Mouse (Mus musculus): ENCODE measurements around the gene Acoxl.

Gene Acoxl

DNA sequence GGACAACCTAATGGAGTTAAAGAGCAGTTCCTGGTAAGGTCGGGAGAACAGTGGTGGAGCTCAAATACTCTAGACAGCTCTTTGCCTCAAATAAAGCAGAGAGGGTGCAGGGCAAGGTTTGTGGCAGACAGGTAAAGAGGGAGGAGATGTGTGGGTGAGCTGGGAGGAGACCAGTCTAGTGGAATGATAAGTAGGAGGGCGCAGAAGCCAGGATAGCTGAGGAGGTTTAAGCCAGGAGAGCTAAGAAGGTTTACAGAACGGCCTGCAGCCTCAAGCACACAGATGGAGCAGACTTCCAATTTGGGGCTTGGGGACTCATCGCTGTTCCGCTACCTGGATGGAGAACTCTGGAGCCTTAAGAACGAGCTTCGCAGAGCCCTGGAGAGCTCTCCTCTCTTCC lies at the start of gene Acoxl:
Gene Acoxl, plus strand, starts transcription at position 301 of the 400 bp plus-strand sequence.
- DNase-seq: no peak

GRCm38 (mm10) chr2:127789138-127789537 lies 49.5 kb upstream of the Acoxl start:
- DNase-seq: peak; percentile 73

DNA sequence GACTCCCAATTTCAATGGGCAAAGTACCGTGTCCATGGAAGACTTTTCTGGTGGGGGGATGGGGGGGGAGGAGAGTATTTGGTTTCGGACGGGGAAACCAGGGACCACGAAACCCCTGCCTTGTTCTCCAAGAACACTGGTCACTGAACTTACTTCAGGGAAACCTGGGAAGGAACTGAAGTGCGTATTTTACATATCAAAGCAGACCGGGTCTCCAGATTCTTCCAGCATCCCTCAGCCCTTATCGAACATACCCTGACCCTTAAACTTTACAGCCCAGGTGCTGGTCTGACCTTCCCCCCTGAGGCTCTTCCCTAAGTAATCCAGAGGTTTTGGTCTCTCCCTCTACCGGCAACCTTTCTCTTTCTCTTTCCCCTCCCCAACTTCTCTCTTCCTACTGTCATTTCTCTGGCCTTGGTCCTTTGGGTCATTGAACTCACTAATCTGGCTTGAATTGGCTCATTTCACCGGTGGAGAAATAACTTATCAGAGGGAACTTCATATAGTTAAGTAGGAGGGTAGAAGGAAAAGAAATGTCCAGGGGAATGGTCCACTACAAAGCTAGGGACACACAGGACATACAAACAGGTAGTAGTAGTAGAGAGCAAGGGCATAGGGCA lies 48.9 kb upstream of the Acoxl start:
- peak; percentile 68 for DNase-seq

GRCm38 (mm10) chr2:127791919-127792603 lies 46.6 kb upstream of the Acoxl start, which contains the start of gene Mtln:
TSS of gene Mtln (minus strand) at chr2:127792488.
- peak; percentile 99 for DNase-seq

DNA sequence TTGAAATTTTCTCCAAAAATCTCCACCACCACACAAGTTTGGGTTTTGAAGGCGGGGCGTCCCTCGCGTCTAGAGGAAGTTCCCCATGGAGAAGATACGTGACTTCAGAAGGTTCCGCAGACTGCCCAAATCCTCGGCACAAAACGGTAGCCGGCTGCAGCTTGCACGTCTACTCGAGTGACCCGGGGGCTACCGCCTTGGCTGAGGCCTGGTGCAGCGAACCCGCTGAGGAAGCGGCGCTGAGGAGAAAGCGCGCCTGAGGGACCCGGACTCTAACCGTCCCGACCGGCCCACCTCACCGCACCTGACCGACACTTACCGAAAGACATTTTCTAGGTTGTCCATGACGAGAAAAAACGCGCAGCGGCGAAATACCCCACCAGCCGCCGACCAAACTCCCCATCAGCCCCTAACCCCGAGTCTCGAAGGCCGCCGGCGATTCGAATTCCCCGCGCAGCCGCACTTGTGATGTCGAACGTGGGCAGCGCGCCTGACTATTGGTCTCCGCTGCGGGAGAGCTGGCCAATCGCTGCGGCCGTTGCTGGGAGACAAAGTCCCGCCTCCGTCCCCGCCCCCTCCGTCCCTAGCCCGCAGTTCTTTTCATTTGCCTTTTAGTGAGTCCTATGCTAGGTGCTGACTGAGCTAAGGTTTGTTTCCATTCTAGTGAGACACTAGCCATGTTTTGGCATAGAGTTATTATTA lies 7.1 kb upstream of the Acoxl start, which contains the start of gene Bub1:
Gene Bub1, minus strand, starts transcription at position 465 of the 702 bp plus-strand sequence.
- DNase-seq: peak; percentile 99

GRCm38 (mm10) chr2:127832103-127832832 lies 6.4 kb upstream of the Acoxl start:
- peak; percentile 50 for DNase-seq

DNA sequence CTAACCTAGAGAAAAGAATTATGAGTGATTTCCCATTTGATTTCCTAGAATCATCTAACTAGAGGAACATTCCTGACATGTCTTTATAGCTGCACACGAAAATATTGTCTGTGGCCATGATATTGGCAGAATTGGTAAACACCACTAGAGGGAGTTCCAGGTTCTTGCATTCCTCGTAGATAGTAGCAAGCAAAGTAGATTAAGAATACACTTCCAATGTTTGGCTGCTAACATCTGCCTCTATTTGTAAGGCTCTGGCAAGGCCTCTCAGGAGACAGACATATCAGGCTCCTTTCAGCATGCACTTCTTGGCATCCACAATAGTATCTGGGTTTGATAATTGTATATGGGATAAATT lies 5.9 kb upstream of the Acoxl start:
- peak; percentile 54 for DNase-seq

DNA sequence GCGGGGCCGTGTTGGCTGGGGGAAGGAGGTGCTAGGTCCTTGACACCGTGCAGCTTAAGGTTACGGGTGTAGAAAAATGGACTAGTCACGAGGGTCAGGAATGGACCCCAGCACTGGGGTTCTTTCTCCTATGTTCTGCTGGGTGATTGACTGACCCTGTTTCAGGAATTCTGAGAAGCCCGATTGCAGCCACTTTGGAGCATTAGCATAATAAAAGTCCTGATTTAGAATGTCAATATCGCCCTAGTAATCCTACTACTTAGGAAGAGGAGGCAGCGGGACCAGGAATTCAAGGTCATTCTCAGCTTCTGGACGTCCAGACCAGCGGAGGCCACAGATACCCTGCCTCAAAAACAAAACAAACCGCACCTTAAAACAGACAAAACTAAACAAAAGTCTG lies 749 bp downstream of the Acoxl start:
- no peak for DNase-seq

DNA sequence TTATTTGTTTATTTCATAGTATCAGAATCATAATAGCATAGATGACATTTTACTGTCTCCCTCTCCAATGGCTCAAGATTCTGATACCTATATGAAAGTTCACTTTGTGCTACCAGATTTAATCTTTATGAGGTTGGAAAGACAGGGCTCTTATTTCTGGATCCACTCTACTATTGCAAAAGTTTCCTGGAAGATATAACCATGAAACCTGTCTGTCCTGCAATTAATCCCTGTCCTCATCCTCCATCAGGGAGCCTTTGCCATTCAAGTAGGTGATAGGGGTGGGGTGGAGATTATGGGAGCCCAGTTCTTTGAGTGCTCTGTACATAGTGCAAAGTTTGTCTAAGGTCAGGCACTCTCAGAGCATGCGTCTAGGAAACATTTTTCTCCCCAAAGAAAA lies 2.7 kb downstream of the Acoxl start:
- DNase-seq: no peak

DNA sequence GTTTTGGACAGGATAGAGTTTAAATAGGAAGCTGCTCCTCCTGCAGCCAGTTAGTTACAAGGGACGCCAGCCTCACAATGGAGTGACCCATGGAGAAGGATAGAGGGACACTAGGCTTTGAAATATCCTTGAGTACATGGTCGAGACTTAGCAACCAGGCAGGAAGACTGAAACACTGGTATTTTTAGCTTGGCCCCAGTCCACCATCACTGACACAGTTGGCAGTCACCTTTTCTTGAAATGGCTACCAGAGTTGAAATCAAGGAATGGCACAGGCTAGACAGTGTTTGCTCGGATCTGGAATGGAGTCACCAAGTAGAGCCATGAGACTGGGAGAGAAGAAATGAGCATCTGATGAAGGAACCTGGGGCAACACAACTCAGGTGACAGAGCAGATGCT lies 3.7 kb downstream of the Acoxl start:
- DNase-seq: no peak

GRCm38 (mm10) chr2:127845346-127845982 lies 6.8 kb downstream of the Acoxl start:
- peak; percentile 96 for DNase-seq

DNA sequence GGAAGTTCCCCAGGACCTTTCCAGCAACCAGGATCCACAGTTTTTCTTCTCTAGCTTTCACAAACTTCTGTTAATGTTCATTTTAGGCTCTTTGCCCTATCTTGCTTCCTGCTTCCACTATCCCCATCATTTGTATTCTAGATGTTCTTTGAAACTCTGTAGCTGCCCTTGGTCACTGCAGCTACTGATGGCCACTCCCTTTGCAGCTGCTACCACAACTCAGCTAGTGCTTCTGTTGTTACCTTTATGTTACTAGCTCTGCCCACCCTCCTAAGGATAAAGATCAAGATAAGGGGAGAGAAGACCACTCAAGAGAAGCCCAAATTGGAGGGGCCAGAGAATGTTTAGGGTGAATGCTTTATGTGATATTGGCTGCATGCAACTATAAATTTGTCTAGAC lies 7.3 kb downstream of the Acoxl start:
- peak; percentile 73 for DNase-seq

GRCm38 (mm10) chr2:127846571-127846970 lies 7.9 kb downstream of the Acoxl start:
- DNase-seq: peak; percentile 10

GRCm38 (mm10) chr2:127850371-127850770 lies 11.7 kb downstream of the Acoxl start:
- DNase-seq: peak; percentile 89

DNA sequence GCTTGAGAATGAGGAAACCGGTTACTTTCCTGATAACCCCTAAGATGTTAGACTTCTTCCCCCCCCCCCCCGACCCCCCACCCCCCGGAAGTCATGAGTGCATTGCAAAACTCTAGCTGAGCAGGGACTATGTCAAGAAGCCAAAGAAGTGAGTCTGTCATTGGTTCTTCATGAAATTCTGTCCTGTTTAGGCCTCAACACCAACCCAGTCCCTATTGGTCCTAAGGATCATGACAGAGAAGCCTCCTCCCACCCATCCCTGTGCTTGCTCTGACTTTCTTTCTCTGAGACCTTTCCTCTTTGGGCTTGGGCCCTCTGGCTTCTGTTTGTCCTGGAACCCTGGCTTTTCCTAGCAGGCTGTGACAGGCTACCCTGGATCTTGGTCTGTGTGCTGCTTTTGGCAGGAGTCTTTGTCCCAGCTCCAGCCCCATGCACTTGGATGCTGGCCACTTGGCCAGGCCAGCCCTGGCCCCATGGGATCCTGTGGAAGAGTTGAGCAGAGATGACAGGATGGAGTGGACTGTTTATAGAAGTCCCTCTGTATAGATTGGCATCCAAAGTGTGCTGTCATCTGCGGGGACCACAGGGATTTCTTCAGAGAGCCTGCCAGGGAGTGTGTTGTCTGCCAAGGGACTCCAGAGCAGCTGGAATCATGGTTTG lies 15.8 kb downstream of the Acoxl start:
- peak; percentile 100 for DNase-seq

DNA sequence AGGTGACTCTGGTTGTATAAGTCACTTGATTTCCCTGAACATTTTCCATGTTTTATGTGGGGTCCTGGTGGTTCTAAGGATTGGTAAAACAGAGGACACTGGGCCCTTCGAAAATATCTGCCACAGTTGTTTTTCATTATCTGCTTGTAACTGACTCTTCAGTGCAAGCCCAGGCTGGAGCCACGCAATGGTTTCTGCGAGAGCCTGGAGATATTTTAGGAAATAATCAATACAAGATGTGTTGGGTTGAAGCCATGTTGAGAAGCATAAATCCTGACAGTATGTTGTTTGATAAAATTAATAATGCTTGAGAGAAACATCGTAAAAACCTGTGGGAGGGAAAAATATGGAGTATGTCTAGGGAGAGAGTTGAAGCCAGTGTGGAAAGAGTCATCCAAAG lies 25.7 kb downstream of the Acoxl start:
- peak; percentile 42 for DNase-seq

GRCm38 (mm10) chr2:127881063-127881462 lies 42.4 kb downstream of the Acoxl start:
- peak; percentile 85 for DNase-seq

- DNase-seq: peak; percentile 95
These were observed 50.8 kb downstream of the Acoxl start for GRCm38 (mm10) chr2:127889432-127889831.

DNA sequence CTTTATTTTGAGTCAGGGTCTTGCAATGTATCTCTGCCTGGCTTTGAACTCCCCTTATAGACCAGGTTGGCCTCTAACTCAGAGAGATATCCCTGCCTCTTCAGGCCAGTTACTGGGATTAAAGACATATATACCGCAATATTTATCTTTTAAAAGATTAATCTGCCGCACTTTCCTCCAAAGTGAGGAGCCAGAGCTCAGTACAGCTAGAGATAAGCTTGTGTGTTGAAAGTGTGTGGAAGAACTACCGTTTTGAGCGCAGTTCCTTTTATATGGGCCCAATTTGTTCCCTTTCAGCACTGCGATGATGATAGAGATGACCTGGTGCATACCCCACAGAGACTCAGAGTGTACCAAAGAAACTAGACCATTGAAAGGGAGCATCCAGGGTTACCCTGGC lies 51.3 kb downstream of the Acoxl start:
- no peak for DNase-seq

DNA sequence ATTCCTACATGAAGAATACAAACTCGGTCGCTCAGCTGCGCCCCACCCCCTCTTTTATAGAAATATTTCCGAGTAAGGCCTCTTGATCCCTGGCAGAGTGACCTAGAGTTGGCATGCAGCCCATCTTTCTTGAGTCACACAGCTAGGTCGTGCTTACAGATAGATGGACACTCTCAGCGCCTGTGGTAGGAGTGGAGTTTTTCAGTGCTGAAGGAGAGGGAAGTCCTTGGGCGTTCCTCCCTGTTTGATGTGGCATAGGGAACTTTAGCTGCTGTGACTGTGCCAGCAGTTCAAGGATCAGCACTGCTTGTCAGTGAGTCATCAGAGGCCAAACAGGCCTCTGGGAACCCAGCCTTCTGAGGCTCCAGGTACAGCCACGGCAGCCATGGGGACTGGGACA lies 51.9 kb downstream of the Acoxl start:
- DNase-seq: peak; percentile 85

- peak; percentile 84 for DNase-seq
These were observed 52.4 kb downstream of the Acoxl start for GRCm38 (mm10) chr2:127891056-127891455.

DNA sequence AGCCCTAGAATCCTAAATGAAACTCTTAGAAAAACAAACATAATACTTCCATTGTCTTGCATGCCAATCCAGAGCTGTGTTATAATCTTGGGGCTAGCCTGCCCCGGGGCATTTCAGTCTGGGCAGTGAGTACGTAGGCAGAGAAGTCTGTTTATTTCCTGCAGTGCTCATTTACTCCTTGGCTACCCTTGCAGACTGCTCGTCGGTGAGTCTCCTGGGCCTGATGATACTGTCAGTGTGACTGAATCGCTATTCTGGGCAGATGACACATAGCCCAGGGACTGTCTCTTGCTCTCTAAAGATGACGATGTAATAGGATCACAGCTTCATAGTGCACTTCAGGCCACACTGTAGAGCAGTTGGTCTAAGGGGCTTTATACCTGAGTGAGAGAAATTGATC lies 56.2 kb downstream of the Acoxl start:
- no peak for DNase-seq

All from heart, adult 11 months (tissue).